Mouse (Mus musculus) lung, postnatal 0 days (tissue): ENCODE results near the gene Igf2r.

Source experiments
- CTCF ChIP-seq: IDR thresholded peaks from 2 replicates; pipeline ENCODE4 v1.5.1; 2016; ENCODE audit warnings: antibody characterized with exemption, mild to moderate bottlenecking
- EP300 ChIP-seq: IDR thresholded peaks from 2 replicates; pipeline ENCODE4 v1.6.1; 2016; ENCODE audit warnings: antibody characterized with exemption, mild to moderate bottlenecking, control low read depth

GRCm38 (mm10) chr17:12721118-12721886 lies 48.2 kb downstream of the Igf2r start:
- TF ChIP-seq CTCF (no peak), EP300 (peak; percentile 79)
